Mouse (Mus musculus) brain, embryonic 14.5 days (tissue): ENCODE measurements around the gene Asic4.

Experiments
- CTCF ChIP-seq: fragments of 200-500 bp; IDR thresholded peaks from 2 replicates; pipeline ENCODE4 v1.5.1; 2012; ENCODE audit warnings: inconsistent platforms, mild to moderate bottlenecking, moderate library complexity, borderline replicate concordance; ENCODE audit not compliant: insufficient read depth, insufficient read length; ENCODE audit errors: extremely low read depth
- POLR2A ChIP-seq: fragments of 200-500 bp; IDR thresholded peaks from 2 replicates; pipeline ENCODE4 v1.6.1; 2012; ENCODE audit warnings: mild to moderate bottlenecking, inconsistent platforms, borderline replicate concordance; ENCODE audit not compliant: poor library complexity, insufficient read depth, insufficient read length, severe bottlenecking; ENCODE audit errors: extremely low read depth

DNA sequence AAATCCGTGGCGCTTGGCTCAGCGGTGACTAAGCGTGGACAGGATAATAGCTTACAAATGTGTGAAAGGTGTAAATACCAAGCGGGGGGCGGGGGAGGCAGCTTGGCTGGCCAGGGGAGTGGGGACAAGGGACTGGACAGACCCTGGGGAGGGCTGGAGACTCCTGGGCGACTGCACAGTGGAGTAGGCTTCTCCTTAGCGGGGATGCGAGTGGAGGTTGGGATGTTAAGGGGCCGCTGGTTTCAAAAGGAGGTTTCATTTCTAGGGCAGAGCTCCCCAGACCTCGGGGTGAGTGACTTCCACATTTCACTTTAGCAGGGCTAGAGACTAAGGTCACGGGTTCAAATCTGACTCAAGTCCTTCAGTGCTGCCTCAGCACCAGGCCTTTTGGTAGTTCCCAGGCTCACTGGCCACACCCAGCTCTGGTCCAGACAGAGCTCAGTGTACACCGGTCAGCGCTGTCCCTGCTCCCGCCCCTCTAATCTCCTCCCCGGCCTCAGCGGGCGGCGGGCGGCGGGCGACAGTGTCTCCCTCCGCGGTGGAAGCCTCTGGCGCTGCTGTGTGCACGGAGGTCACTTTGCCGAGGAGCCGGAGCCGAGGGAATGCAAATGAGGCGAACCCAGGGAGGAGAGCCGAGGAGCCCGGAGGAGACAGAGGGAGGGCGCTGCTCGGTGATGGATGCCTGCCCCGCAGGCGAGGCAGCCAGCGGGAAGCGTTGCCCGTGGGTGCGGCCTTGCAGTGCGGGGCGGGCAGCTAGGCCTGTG is 8.0 kb downstream of the Asic4 start:
- no peak for TF ChIP-seq CTCF
- no peak for TF ChIP-seq POLR2A
